Mouse (Mus musculus) hematopoietic multipotent progenitor cell, adult 10-12 weeks (in vitro differentiated cells): ENCODE data around the gene Chst2. TPM values are rescaled to one million over a fixed set of nuclear protein-coding genes. Genes with fewer than 3 reads are reported as not detected.

Experiments used
- polyA plus RNA-seq: library from polyadenylated mRNA; stranded (reverse); fragments of >175 nt; gene quantifications from 2 replicates; pipeline ENCODE4 v1.2.3, GENCODE M21; 2012; ENCODE audit warnings: low replicate concordance

Chst2 gene
- 1.3 and 5.8 TPM in 2 replicates for polyA plus RNA-seq

DNA sequence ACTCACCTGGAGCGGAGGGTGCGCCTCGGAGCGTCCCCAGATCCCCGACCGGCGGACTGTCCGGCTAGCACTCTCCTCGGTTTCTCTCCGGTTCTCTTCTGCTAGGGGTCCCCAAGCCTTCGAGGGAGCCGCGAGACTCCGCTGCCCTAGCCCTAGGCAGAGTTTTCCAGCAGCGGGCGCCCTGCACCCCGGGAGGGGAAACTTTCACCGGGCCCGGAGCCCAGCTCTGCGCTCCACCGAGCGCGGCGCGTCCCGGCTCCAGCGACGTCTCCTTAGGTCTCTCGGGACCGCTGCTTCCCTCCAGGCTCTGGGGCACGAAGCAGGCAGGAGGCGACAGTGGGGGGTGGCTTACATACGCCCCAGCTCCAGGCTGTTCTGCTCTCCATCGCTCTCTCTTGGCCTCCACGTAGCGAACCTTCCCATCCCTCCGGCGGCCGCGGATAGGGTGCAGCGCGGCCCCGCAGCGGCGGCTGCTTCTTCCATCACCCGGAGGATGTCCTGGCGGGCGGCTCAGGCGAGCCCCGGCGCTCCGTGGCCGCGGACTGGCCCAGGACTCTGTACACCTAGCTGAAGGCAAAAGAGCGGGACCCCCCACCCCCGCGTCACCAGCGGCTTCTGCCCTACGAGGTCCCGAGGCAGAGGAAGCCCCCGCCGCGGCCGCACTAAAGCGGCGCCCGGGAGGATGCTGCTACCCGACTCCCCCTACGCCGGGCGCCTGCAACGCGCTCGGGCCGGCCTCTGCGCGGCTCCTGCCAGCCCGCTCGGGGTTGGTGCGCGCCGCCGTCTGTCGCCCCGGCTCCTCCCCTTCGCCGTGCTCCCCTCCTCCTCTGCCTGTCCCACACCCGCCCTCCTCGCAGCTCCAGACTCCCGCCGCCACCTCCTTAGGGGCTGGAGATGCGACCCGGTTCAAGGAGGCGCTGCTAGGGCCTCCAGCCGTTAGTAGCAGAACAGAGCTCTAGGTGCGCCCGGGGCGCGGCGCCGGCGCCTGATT, at the start of gene Chst2:
Gene Chst2, minus strand, starts transcription at position 152 of the 991 bp plus-strand sequence.

Other genes with a start within 250 kb of the Chst2 start
- gene U2surp, start 105.3 kb upstream of the Chst2 start, polyA plus RNA-seq = 1.8 and 10.0 TPM in 2 replicates
- gene Paqr9, start 152.9 kb upstream of the Chst2 start, polyA plus RNA-seq = 7.8 and 15.3 TPM in 2 replicates
- 0.45 and 0.49 TPM in 2 replicates for gene Pcolce2, start 230.9 kb upstream of the Chst2 start, polyA plus RNA-seq